Mouse (Mus musculus) megakaryocyte progenitor cell, adult 5-6 weeks (primary cell): ENCODE measurements at regions not wholly inside any gene's neighbourhood (a gene's known extent, or its start where the extent isn't known, plus 50 kb on each side); places are given as distances from the start of the nearest gene placed in this dataset.

ENCODE experiments used
- ATAC-seq: replicated peaks from 2 replicates; pipeline ENCODE4 v1.8.0; 2016; ENCODE audit warnings: mild to moderate bottlenecking, moderate TSS enrichment, inconsistent platforms; ENCODE audit not compliant: poor library complexity

DNA sequence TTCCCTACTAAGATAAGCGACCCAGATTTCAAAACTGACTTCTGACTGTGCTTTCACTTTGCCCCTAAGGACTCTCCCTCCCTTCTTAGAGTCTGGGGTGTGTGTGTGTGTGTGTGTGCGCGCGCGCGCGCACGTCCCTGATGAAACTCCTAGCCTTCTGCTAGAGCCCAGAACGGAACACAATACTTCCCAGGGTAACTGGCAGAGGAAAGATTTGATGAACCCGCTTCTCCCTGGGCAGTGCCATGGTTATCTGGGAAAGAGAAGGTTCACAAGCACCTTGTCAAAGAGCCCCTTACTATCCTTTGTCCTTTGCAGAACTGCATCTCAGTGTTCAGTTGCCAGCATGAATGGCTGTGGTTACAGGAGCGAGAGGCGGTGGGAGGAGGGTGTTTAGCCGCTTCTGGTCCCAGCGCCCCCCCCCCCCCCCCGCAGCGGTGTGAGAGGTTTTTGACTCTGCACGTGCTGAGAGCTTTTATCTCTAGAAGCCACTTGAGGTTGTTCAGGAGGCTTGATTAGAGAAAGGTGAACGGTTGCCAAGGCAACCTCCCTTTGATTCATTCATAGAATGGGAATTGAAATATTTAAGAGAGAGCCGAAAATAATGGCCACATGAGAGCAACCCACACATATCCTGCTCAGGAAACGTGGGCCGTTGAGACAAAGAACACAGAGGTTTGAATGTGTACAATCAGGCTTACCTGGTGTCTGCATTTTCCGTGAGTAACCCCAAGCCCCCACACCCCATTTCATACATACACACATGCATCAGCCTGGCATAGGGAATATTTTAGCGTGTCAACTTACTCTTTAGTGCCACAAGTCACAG, 286.3 kb upstream of the Gm10131 start:
- ATAC-seq, result peak; percentile 39; the same call in 1 of the 2 replicates

GRCm38 (mm10) chr8:34397225-34397582, 285.7 kb upstream of the Gm10131 start:
- no peak for ATAC-seq

- no peak for ATAC-seq
These were observed 281.7 kb upstream of the Gm10131 start for GRCm38 (mm10) chr8:34392981-34393828.

- ATAC-seq, result no peak
These were observed 280.9 kb upstream of the Gm10131 start for GRCm38 (mm10) chr8:34392208-34392980.

- no peak for ATAC-seq
These were observed 274.4 kb upstream of the Gm10131 start for GRCm38 (mm10) chr8:34385806-34386439.

- ATAC-seq, result no peak
These were observed 269.1 kb upstream of the Gm10131 start for GRCm38 (mm10) chr8:34380615-34381014.

DNA sequence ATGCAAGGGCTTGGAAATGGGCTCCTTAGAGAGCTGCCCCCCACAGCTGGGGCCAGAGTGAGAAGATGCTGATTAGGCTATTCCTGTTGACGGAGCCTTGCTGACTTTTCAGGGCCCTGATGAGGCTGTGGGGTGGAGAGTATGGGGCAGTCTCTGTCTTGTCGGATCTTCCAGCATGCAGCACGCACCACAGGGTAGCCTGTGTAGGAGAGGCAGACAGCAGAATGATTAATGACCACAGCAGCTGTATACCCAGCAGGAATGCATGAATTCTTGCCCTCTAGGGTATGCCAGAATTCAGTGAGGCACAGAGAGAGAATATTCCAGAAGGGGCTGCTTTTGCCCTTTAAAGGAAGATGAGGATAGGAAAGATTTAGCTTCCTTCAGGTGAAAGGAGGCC, 265.6 kb upstream of the Gm10131 start:
- no peak for ATAC-seq

DNA sequence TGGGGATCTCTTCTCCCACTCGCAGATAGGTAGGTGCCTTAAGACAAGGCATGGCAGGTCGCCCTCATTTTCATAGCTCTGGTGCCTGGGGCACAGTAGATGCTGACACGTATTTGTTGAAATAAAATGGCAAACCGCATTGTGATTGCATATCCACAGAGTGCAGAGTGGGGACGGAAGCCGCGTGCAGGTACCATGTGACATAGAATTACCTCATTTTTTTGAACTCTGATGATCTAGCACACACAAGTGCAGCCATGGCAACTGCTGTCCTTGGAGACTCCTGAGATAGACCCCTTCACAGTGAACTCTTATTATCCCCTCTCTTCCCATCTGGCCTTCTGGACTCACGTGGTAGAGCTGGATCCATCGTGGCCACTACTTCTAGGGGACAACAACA, 262.7 kb upstream of the Gm10131 start:
- no peak for ATAC-seq

DNA sequence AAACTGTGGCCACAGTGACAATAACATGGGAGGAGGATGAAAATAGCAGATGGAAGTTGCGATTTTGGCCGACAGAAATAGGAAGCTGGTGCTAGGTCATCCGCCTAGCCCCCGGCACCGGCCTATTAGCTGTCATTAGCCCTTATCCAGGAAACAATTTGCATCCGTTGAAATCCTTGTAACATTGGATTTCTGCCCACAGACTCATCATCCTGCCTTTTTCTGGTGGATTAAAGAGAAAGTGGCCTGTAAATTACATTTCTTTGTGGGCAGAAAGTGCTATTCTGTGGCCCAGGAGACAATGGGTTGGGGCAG, 261.1 kb upstream of the Gm10131 start:
- no peak for ATAC-seq

DNA sequence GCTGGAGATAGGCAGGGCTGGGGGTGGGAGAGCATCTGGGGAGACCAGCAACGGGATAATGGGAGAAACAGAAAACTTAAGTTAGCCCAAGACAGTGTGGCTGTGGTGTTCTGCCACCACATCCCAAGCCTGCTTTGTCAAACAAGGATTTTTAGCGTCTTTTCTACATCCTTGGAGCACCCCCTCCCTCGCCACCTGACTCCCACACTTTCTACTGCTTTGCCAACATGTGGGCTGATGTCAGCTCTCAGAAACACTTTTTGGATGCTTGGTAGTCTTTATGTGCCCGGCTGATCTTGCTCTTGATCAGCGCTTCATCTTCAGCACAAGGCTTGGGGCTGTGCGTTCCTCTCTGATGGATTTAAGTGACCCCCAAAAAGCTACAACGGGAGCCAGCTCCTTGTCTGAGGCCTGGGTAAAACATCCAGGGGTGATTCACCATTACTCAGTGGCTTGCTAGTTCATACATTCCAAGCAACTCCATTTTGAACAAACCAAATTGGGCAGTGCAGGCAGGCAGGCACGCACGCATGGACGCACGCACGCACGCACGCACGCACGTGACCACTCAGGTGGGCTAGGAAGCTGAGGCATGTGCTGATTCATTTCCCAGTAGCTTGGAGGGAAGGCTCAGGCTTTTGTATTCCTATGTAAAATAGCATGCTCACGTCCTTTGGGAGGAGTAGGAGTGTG, 260.6 kb upstream of the Gm10131 start:
- ATAC-seq, result no peak

DNA sequence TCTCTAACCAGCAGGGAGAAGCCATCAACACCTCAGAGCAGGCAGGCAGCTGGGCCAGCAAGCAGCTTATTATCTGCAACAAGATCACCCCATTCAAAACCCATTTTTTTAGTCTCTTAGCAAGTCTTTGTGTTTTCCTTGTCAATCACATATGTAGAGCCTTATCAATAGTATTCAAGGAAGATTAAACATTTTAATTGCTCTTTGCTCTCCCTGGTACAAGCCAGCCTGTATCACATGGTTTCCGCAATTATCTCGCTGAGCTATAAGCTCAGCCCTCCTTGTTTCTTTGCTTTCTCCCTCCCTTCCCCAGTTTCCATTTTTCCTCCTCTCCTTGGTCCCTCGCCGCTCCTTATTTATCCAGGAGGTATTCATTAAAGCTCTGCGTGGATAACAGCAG, 259.9 kb upstream of the Gm10131 start:
- no peak for ATAC-seq

- no peak for ATAC-seq
These were observed 257.0 kb upstream of the Gm10131 start for GRCm38 (mm10) chr8:34368556-34368955.

DNA sequence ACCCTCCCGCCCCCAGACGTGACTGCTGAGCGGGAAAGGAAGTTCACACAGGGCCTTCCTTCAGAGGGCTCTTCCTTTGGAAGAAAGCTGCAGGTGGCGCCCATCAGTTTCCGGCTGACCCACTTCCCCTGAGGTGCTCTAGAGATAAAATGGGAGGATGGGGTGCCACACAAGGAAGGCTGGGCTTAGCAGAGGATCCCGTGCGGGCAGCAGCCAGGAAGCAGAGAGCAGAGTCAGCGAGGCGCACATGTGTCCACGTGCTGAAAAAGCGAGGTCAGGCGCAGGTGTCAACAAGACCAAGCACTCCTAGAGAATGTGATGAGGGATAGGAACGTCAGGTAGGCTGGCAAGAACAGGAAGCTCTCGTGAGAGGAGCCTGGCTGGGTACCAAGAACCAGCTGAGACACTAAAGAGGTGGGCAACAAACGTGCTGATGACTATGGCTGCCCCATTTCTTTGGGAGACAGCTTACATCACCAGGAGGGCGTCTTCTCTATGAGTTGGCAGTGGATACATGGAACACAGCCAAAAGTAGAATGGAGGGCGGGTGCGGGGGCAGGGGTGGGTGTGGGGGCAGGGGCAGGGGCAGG, 253.0 kb upstream of the Gm10131 start:
- no peak for ATAC-seq

- no peak for ATAC-seq
These were observed 252.1 kb upstream of the Gm10131 start for GRCm38 (mm10) chr8:34363679-34364078.

DNA sequence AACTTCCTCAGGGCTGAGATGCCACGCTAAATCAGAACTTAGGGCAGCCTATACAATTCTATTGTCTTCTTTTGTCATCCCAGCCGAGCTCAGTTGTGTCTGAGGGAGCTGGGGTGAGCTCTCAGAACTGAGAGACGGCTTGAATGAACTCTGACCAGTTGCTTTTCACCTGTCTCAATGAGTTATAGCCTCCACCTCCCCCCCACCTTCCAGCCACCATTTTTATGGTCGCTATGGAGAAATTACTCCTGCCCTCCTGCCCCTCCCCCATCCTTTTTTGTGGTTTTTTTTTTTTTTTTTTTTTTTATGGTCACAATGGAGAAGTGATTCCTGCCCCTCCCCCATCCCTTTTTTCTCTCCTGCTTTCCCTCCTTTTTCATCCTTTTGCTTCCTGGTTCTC, 251.6 kb upstream of the Gm10131 start:
- no peak for ATAC-seq

DNA sequence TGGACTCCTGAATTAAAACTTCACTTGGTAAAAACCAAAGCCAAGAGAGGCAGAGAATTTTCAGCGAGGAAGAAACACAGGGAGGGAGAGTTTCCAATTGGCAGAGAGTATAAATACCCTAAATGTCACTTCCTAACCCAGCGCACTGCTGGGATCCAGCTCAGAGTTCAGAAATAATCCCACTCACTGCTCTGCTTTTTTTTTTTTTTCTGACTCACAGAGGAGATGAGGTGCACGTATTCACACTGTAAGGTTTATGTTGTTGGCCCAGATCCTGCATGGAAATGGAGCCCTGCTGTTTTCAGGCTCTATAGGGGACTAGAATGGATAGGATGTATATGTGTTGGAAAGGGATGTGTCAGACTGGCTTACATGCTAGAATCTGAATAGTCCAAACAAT, 249.8 kb upstream of the Gm10131 start:
- ATAC-seq, result no peak

DNA sequence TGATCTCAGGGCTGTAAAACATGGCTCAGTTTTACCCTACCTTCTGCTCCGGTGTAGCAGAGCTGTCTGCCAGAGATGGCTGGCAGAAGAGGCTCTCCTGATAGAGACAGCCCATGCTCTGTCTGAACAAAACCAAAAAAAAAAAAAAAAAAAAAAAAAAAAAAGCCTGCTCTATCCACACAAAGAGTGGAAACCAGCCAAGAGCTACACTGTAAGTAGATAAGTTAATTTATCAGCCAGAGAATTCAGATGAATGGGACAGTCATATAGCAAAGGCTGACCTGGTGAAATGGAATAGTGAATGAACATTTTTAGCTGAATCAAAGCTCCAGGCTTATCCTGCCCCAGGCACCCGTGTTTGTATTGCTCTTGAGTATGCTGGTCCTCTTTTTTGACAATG, 248.2 kb upstream of the Gm10131 start:
- no peak for ATAC-seq

- no peak for ATAC-seq
These were observed 243.5 kb upstream of the Gm10131 start for GRCm38 (mm10) chr8:34355059-34355458.

DNA sequence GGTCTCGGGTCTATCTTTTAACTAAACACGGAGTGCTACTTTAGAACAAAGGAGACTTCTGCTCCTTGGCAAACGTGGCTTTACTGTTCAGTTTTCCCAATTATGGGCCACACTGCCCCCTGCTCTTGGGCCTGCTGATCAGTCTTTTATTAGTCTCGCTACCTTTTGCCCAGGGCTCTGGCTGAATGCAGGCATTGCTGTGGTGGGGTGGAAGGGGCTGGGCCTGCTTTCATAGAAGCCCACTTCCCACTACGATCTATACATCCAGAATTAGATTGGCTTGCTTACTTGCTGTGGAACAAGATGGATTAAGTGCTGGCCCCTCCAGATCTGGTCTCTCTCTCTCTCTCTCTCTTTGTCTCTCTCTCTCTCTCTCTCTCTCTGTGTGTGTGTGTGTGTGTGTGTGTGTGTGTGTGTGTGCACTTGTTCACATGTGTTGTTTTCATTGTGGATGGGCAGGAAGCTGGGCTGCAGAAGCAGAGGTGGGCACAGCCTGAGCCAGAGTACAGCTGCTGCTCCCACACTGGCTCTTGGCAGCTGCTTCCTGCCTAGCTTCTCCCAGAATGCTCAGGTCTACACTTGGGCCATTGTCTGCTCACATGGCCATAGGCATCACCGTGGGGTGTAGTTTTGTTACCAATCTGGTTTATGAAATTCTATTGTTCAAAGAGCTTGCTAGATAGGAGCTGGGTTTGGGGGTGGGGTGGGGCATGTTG, 241.8 kb upstream of the Gm10131 start:
- ATAC-seq, result no peak

GRCm38 (mm10) chr8:34334851-34335250, 223.3 kb upstream of the Gm10131 start:
- ATAC-seq, result no peak
